Mouse (Mus musculus) ovary, postnatal 10 days (tissue): ENCODE measurements around the gene 1700061G19Rik.

Source experiments
- DNase-seq: peaks from one replicate; pipeline ENCODE4 v3.0.0; 2022; ENCODE audit warnings: low spot score

1700061G19Rik gene

GRCm38 (mm10) chr17:56925998-56926397 is 50.7 kb downstream of the 1700061G19Rik start:
- DNase-seq = no peak

- no peak for DNase-seq
Observed at GRCm38 (mm10) chr17:56929101-56929500, 53.8 kb downstream of the 1700061G19Rik start.

GRCm38 (mm10) chr17:56929530-56929929 is 54.3 kb downstream of the 1700061G19Rik start:
- no peak for DNase-seq

- DNase-seq = no peak
Observed at GRCm38 (mm10) chr17:56930026-56930425, 54.7 kb downstream of the 1700061G19Rik start.

GRCm38 (mm10) chr17:56933395-56933794 is 58.1 kb downstream of the 1700061G19Rik start:
- no peak for DNase-seq

GRCm38 (mm10) chr17:56934545-56935330 is 59.5 kb downstream of the 1700061G19Rik start:
- no peak for DNase-seq

- peak; percentile 99 for DNase-seq
Observed at GRCm38 (mm10) chr17:56935363-56936131, 60.3 kb downstream of the 1700061G19Rik start, which contains the start of gene Mllt1. Gene Mllt1 (minus strand): TSS chr17:56935415.

GRCm38 (mm10) chr17:56936731-56937130 is 61.5 kb downstream of the 1700061G19Rik start:
- DNase-seq = no peak
